Mouse (Mus musculus): ENCODE results near the gene Cnn3.

Cnn3 gene

DNA sequence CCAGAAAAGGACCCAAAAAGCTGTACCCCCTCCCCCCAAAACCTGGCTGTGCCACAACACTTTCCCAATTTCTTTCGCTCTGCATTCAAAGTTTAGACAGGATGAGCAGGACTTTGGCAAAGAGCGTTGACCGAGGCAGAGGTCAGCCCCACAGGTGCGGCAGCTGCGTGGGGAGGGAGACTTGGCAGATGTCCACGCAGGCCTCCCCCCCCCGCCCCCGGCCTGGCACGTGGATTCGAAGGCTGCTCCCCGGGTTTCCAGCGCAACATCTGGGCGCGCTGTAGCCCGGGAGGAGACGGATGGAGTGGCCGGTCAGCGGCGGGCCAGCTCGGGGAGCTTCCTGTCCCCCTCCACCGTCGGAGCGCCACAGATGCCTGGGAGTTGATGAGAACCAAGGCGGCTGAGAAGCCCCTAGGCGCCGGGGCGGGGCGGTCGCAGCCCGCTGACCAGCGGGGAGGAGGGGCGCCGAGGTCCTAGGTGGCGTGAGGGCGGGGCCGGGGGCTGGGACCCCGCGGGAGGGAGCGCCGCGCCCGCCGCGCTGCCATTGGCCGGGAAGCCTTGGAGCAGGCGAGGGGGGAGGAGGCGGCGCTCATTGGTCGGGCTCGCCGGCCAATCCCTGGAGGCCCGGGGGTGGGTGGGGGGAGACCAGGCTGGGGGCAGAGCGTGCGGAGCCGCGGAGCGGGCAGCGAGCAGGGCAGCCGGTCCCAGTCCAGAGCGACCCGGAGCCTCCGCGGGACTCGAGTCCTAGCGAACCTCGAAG is at the start of gene Cnn3:
Gene Cnn3 (plus strand): TSS at position 637 of the 760 bp plus-strand sequence.
- DNase-seq: peak; percentile 94

DNA sequence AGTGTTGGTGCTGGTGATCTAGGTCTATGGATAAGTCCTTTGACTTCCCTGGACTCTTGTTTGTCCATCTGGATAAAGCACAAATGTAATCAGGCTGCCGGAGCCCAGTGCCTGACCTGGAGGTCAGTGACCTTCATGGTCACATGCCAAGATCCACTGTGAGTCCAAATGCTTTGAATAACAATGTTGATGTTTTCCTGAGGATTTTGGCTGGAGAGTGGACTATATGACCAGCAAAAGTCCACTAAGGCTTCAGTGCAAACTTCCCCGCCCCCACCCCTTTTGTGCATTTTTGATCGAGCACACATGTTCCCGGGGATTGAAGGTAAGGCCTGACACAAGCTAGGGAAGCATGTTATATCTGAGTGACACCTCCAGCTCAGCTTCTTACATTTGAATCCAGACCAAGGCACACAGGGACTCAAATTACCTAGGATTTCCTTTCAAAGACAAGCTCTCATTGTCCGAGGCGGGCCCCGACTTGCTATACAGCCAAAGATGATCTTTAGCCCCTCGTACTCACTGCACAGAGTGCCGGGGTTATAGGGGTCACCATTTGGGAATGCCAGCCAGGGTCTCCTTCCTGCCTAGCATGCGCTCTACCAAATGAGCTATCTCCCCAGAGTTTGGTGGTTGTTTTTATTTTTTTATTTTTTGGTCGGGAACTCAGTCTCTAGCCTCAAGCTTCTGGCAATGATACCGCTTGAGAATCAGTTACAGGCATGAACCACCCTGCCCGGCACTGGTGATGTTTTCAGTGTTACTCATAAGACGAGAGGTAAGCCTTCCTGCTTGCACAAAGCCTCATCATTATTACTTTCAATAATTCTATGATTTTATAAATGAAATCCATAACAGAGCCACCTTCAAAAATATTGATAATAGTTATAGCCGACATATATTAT is 47.3 kb upstream of the Cnn3 start:
- DNase-seq: peak; percentile 89

DNA sequence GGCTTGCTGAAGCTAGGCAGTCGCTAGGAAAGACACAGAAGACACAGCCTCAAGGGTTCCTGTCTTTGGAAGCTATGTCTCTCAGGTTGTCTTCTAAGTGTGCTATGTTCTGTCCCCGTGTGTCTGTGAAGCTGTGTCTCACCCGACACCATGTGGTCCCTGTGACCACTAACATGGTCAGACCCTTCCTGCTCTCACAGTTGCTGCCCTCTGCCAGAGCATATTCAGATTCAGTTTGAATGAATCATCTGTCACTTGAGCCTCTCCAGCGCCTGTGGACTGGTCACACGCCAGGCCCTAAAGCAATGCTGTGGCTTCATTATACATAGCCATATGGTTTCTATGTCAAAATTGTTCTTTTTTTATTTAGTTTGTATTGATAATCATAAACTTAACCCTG is 46.6 kb upstream of the Cnn3 start:
- DNase-seq: no peak

DNA sequence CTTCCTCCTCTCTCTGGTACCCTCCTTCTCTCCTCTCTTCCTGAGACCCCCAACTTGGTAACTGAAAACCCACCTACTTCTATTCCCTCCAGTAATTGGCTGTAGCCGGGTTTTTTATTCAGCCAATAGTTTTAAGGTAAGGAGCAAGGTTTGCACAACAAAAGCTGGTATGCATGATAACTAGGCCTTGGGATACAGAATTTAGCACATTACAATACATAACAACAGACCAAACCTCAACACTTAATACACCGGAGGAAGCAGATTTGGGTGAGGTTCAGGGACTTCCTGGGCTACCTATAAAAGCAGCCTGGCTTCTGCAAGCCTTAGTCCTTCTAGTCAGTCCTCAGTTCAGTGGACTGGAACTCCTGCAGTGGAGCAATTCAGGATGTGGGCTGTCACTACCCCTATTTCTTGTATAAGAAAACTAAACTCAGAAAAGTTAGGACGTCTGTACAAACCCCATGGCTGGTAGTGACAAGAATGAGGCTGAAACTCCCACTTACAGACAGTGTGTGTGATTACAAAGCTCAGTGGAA is 38.8 kb upstream of the Cnn3 start:
- DNase-seq: no peak

DNA sequence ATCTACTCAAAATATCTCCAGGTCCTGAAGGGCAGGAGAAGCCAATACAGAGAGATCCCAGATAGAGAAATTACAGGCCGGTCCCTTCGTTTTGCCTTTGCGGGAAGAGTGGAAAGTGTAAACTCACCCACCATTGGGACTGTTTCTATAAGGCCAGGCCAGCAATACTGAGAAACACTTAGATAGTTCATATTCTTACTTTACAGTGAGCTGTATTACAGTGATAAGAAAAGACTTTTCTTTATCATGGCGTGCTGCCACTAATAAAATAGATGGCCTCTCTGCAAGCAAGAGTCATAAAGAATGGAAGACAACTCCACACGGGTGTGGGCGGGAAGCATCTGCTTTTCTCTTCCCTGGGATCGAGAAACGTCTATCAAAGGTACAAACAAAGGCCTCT is 36.9 kb upstream of the Cnn3 start:
- DNase-seq: no peak

DNA sequence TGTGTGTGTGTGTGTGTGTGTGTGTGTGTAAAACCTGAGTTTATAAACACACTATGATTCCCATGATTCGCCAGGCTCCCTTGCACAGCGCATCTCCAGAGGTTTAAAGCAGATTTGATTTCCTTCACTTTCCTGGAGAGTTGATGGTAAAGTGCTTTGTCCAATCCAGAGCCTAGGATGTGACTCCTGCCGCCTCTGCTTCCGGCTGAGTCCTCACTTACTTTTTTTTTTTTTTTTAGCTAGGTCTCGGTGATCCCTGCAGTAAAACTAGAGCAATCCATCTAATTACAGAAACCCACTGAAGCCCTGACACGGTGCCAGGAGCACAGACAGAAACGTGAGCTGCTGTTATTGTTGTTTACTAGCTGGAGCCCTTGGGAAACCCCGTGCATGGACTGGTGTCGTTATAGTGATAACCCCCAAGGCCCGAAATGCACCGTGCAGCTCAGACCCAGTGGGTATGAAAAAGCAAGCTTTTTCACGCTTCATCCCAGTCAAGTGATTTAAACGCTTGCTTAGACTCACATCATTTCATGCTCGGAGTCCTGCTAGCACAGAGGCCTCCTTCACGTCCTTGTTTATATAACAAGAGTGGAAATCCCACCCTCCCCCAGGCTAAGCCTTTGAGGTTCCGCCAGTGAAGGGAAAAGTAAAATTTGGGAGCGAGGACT is 36.3 kb upstream of the Cnn3 start:
- DNase-seq: no peak

DNA sequence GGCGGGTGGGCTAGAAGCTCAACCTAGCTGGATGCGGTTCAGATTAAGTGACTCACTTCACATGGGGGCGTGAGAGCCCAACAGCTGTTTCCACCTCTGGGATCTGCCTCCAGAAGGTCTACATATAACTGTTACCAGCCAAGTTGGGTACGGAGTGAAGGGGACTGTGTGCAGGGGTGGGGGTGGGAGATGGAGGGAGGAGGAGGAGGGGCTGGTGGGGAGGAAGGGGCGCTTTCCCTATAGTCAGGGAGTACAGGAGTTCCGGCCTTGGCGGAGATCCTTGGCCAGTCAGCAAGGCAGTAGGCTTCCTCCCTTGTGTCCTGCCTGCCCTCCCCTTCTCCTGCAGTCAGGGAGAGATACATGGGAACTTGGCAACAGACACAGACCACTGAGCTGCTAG is 35.6 kb upstream of the Cnn3 start:
- DNase-seq: no peak

DNA sequence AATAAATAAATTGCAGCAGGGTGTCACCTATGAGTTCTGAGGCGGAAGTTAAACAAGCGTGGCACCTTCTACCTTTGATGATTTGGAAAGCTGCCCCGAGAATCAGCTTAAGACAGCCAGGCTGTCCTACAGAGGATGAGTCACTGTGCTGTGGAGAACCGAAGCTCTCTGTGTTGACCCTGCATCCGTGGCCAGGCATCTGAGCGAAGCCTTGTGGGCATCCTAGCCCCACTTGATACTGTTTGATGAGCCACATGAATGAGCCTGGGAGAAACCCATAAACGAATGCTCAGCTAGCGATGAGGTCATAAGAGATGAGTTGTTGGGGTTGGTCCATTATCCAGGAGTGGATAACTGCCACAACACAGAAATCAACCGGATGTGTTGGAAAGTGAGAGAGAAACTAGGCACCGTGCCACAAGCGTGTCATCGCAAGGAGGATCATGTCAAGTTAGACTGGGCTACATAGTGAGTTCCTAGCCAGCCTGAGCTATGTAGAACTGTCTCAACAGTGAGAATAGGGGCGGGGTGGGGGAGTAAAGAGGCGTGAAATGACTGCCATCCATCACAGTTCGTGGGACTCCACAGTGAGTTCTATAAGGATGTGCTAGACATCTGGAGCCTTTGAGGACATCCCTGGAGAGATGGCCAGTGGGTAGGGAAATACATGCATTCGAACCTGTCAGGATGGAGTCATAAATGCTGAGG is 30.6 kb upstream of the Cnn3 start:
- no peak for DNase-seq

DNA sequence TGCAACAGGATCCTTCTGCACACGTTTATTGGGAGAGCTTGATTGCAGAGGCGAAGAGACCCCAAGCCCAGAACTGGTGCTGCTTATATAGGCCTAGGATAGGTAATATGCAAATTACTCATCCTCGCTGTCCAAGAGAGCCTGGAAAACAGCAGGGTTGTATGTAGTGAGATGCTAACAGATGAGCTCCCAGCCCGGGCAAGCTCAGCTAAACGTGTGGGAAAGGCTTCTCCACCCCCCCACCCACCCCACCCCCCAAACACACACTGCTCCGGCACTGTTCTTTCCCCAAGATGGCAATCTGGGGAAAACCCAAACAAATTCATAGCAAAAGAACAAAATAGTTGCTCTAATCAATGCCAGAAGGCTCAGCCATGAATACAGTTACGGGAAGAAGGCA is 29.7 kb upstream of the Cnn3 start:
- no peak for DNase-seq

DNA sequence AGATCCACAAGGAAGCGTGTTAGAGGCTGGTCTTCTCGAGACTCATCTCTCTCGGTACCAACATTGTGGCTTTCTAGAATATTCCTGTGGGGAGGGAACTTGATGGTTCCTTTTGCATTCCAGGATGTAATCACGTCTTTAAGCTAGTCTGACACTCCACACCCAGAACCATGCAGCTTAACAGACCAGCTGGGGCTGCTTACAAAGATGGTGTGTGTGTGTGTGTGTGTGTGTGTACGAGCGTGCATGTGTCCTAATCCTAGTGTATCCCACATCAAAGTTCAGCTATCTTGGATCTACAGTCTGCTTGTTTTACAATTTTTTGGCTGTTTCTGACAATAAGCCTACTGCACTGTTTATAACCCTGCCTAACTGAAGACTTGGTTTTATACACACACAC is 29.3 kb upstream of the Cnn3 start:
- DNase-seq: no peak

DNA sequence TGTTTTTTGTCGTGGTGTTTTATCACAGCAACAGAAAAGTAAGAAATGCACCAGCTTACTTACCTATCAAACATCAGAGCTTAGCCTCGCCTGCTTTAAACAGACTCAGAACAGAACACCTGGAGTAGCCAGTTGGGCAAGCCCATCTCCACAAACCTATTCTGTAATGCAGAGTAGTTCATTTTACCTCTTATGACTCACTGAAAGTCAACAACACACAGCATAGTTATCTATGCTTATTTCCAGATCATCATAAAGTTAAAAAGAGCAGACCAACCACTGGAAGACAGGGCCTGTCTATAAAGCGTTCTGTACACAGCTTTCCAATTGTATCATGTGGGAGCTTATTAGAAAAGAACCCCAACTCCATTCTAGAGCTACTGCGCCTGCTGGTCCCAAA is 24.9 kb upstream of the Cnn3 start:
- no peak for DNase-seq

DNA sequence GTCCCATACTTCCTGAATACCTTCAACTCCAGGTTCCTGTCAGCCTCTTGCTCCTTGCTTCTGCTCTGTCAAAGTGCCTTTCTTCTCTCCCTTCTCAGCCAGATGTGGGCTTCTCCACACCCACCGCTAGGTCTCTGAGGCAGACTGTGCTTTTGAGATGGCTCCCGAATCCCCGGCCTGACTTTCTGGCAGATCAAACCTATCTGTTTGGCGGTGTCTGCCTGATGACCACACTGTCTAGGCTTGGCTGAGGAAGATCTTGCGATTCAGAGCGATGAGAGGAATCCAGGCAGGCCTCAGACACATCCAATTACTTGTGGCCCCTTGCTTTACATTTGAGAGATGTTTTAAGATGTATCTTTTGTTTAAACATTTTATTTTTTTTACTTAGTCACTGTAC is 24.2 kb upstream of the Cnn3 start:
- no peak for DNase-seq

DNA sequence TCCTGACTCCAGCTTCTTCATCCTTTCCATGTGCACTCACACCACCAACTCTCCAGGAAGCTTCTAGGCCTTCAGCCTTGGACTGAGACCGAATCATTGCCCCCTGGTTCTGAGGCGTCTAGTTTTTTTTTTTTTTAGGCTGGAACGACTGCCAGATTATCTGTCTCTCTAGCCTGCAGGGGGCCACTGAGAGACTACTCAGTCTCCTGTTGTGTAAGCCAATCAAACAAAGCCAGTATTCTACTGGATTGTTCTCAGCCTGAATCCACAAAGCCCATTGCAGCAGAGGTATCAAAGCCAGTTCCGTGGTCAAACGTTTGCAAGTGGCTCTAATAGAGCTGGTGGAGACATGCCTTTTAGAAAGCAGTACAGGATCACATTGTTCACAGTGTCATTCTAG is 22.8 kb upstream of the Cnn3 start:
- DNase-seq: no peak

DNA sequence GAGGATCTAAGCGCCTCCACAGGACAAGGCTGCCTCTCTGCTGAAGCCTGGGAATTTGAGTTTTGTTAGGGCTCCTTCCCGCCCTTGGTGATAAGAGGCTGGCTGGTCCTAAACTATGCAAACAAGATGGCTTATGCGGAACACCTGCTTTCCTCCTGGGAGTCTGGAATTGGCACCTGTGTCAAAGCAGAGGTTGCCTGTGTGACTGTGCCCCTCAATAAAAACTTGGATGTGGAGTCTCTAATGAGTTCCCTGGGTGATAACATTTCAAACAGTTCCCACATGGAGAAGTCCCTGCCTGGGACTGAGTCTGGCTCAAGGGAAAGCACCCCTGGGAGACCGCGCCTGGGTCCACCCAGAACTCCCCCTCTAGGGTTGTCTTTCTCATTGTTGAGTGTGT is 21.2 kb upstream of the Cnn3 start:
- no peak for DNase-seq

DNA sequence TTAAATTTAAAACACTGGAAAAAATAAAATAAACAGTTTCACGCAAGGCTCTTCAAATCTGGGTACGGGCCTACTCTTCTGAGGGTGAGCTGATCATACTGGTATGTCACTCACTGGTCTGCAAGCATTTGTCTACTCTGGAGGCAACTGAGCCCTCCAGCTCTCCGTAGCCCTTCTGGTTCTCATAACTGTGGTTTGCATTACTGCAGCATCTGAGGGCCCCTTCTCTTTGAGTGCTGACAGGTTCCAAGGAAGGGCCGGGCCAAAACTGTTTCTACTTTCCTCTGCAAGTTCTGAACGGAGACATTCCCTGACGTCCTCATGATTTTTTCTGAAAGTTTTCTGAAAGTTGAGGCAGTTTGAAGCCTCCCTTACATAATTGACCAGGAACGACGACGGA is 18.9 kb upstream of the Cnn3 start:
- no peak for DNase-seq

DNA sequence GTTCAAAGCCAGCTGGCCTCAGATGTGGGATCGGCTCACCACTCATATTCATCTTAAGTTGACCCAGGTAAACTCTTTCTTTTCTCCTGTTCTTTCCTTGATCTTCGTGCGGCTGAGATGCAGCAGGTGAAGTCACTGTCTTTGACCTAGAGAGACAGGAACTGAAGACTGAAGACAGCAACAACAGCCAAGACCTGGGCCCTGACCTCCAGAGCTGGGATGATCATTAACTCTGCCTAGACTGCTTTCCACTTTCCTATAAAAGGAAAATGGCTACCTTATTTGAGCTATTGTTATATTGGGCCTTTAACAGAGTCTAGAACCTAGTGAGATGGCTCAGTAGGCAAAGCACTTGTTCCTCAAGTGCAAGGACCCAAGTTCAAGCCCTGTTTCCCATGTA is 17.9 kb upstream of the Cnn3 start:
- DNase-seq: no peak

DNA sequence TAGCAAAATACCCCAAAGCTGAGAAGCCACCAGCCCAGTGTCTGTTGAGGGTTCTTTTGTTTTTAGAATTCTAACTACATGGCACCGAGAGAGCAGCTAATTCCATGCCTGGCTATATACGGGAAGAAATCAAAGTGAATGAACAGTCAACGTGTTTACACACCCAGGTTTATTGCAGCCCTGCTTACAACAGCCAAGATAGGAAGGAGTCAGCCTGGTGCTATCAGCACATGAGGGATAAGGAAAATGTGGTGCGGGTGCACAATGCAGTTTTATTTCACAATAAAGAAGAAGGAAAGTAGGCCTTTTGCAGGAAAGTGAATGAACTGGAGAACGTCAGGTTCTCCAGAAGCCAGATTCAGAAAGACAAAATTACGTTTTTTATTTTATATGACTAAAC is 14.8 kb upstream of the Cnn3 start:
- no peak for DNase-seq

DNA sequence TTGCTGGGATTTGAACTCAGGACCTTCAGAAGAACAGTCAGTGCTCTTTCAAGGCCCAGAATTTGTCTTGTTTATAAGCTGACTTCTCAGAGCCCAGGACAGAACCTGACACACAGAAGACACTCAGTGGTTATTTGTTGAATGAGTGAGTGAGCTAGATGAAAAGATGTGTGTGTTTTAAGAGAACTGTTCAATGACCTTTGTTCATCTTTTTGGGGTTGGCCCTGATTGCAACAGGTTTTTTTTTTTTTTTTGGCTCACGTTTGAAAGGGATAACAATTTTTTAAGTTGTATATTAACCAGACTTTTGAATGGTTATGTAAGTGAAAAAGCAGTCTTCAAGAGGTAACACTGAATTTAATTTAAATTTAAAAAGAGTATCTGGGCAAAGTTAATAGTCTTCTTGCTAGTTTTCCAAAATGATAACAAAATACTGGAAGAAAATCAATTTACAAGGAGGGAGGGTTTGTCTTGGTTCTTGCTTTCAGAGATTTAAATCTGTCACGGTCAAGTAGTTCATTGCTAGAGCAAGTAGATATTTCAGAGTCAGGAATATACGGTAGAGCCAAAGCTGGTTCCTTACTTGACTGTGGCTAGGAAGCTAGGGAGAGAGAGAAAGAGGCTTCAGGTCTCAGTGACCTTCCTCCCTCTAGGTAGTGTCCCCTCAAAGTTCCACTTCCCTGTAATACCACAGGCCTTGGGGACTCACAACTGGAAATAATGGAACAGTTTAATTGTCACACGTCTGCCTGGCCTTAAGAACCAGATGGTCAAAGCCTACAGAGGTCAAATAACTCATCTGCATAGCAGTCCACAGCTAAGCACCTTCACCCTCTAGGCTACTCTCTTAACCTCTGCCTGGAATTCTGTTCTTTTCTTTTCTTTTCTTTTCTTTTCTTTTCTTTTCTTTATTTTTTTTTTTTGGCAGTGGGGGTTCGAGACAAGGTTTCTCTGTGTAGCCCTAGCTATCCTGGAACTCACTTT is 9.8 kb upstream of the Cnn3 start:
- peak; percentile 48 for DNase-seq

DNA sequence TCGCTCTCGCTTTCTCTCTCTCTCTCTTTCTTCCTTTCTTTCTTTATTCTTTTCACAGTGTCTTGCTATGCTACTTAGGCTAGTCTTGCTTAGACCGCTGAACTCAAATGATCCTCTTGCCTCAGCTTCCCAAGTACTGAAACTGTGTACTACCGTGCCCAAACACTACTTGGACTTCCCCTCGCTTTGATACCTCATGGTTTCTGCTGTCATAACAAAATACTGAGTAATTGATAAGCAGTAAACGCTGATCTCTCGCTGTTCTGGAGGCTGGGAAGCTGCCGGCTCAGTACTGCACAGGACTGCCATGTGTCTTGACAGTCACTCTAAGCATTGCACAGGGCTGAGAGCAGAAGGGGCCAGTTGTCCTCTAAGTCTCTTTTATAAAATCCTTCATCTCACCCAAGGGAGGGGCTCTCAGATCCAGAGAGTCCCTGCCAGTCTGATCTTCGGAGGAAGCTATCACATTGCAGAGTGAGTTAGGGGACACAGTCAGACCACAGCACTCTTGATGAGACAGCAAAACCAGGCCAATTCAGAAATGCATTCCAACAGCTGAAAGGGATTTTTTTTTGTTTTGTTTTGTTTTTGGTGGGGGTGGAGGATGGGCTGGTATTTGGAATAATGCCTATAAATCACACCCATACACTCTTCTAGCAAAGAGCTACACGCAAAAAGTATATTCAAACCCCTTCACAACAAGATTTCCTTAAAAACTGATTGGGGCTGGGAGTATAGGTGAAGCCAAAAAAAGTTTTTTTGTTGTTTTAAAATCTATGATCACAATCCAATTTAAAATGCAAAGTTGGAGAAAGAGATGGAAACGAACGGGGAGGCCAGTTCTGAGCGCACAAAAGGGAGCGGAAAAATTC is 8.7 kb upstream of the Cnn3 start:
- DNase-seq: no peak

DNA sequence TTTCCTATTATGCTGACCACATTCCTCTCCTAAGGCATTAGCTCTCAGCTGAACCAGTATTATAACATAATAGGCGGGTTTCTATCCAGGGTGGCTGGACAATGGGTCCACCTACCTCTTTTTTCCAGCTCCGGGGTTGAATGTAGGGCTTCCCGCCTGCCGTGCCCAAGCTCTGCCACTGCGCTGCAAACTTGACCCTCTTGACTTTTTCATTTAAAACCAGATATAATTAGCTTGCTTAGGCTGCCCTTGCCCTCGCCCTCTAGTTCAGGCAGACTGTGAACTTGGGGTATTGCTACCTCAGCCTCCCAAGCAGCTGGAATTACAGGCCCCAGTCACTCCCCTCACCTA is 8.1 kb upstream of the Cnn3 start:
- peak; percentile 58 for DNase-seq

Measured in kidney, adult 11 months (tissue).